Mouse (Mus musculus): ENCODE data around the gene Cdkal1. TPM values are rescaled to one million over a fixed set of nuclear protein-coding genes. Genes with fewer than 3 reads are reported as not detected.

Gene Cdkal1
- polyA plus RNA-seq, 1 experiment: 5.1 TPM

GRCm38 (mm10) chr13:29348331-29348730 is 507.1 kb downstream of the Cdkal1 start:
- Histone ChIP-seq H3K4me3 (ENCODE audit: insufficient read depth, poor library complexity, severe bottlenecking) (no peak overlapping the region), H3K27me3 (ENCODE audit: control insufficient read depth, insufficient read depth, insufficient read length) (no peaks in the 10 kb centered on the region), H3K36me3 (ENCODE audit: control insufficient read depth, insufficient read depth) (no peaks in the 10 kb centered on the region), H3ac (ENCODE audit: control insufficient read depth, insufficient read length, low read depth) (no peak overlapping the region), H3K79me2 (ENCODE audit: control insufficient read depth, insufficient read depth) (no peaks in the 10 kb centered on the region), H3K79me3 (ENCODE audit: low read depth) (no peaks in the 10 kb centered on the region)
- TF ChIP-seq CTCF (IDR thresholded peaks at IDR 0.05; ENCODE audit: control insufficient read depth, insufficient read depth, insufficient read length): no peak
- TF ChIP-seq MYOD1 (IDR thresholded peaks at IDR 0.05; ENCODE audit: control insufficient read depth, insufficient read length, low read depth): no peak
- no peak for TF ChIP-seq MAX (IDR thresholded peaks at IDR 0.05)
- no peak for TF ChIP-seq FOSL1 (IDR thresholded peaks at IDR 0.05; ENCODE audit: insufficient read depth, low read length, poor library complexity, severe bottlenecking)
- TF ChIP-seq MYOG (IDR thresholded peaks at IDR 0.05; ENCODE audit: control insufficient read depth, extremely low read depth, insufficient read length): no peak
- TF ChIP-seq CEBPB (IDR thresholded peaks at IDR 0.05; ENCODE audit: low read depth): no peak
- no peak for TF ChIP-seq USF1 (IDR thresholded peaks at IDR 0.05; ENCODE audit: low read depth)

GRCm38 (mm10) chr13:29332640-29333412 is 522.6 kb downstream of the Cdkal1 start:
- Histone ChIP-seq H3K79me2 (ENCODE audit: control insufficient read depth, insufficient read depth) (no peaks in the 10 kb centered on the region), H3K4me3 (ENCODE audit: insufficient read depth, poor library complexity, severe bottlenecking) (no peak overlapping the region), H3K36me3 (ENCODE audit: control insufficient read depth, insufficient read depth) (no peaks in the 10 kb centered on the region), H3K27me3 (ENCODE audit: control insufficient read depth, insufficient read depth, insufficient read length) (no peaks in the 10 kb centered on the region), H3K79me3 (ENCODE audit: low read depth) (no peaks in the 10 kb centered on the region), H3ac (ENCODE audit: control insufficient read depth, insufficient read length, low read depth) (no peak overlapping the region)
- TF ChIP-seq CEBPB (IDR thresholded peaks at IDR 0.05; ENCODE audit: low read depth) (no peak), USF1 (IDR thresholded peaks at IDR 0.05; ENCODE audit: low read depth) (no peak), CTCF (IDR thresholded peaks at IDR 0.05; ENCODE audit: control insufficient read depth, insufficient read depth, insufficient read length) (no peak), MAX (IDR thresholded peaks at IDR 0.05) (no peak), FOSL1 (IDR thresholded peaks at IDR 0.05; ENCODE audit: insufficient read depth, low read length, poor library complexity, severe bottlenecking) (no peak), MYOD1 (IDR thresholded peaks at IDR 0.05; ENCODE audit: control insufficient read depth, insufficient read length, low read depth) (no peak), MYOG (IDR thresholded peaks at IDR 0.05; ENCODE audit: control insufficient read depth, extremely low read depth, insufficient read length) (no peak)

- TF ChIP-seq MAX (IDR thresholded peaks at IDR 0.05) (no peak), CTCF (IDR thresholded peaks at IDR 0.05; ENCODE audit: control insufficient read depth, insufficient read depth, insufficient read length) (no peak), CEBPB (IDR thresholded peaks at IDR 0.05; ENCODE audit: low read depth) (no peak), MYOD1 (IDR thresholded peaks at IDR 0.05; ENCODE audit: control insufficient read depth, insufficient read length, low read depth) (no peak), USF1 (IDR thresholded peaks at IDR 0.05; ENCODE audit: low read depth) (no peak), MYOG (IDR thresholded peaks at IDR 0.05; ENCODE audit: control insufficient read depth, extremely low read depth, insufficient read length) (no peak), FOSL1 (IDR thresholded peaks at IDR 0.05; ENCODE audit: insufficient read depth, low read length, poor library complexity, severe bottlenecking) (no peak)
- Histone ChIP-seq H3K36me3 (ENCODE audit: control insufficient read depth, insufficient read depth) (no peaks in the 10 kb centered on the region), H3K79me3 (ENCODE audit: low read depth) (no peaks in the 10 kb centered on the region), H3K27me3 (ENCODE audit: control insufficient read depth, insufficient read depth, insufficient read length) (no peaks in the 10 kb centered on the region), H3ac (ENCODE audit: control insufficient read depth, insufficient read length, low read depth) (no peak overlapping the region), H3K4me3 (ENCODE audit: insufficient read depth, poor library complexity, severe bottlenecking) (no peak overlapping the region), H3K79me2 (ENCODE audit: control insufficient read depth, insufficient read depth) (no peaks in the 10 kb centered on the region)
Observed at GRCm38 (mm10) chr13:29325946-29326345, 529.5 kb downstream of the Cdkal1 start.

DNA sequence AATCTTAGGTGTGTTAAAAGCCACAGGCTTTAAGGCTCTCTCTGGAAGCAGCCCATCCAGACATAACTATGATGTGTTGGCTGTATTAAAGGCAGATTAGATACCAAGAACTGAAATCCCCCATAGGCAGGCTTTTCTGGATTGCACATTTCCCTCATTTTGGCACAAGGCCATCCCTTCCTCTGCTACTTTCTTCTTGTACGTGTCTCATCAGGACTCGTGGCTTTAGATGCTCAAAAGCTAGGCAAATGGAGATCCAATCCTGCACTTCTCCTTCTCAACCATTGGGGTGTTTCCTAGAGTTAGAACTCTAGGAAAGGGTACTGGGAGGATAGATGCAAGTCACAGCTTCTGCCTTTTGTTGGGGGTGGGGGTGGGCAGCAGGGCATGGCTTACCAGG is 535.1 kb downstream of the Cdkal1 start:
- Histone ChIP-seq H3K79me3 (ENCODE audit: low read depth) (no peaks in the 10 kb centered on the region), H3K27me3 (ENCODE audit: control insufficient read depth, insufficient read depth, insufficient read length) (no peaks in the 10 kb centered on the region), H3K36me3 (ENCODE audit: control insufficient read depth, insufficient read depth) (no peaks in the 10 kb centered on the region), H3K79me2 (ENCODE audit: control insufficient read depth, insufficient read depth) (no peaks in the 10 kb centered on the region), H3ac (ENCODE audit: control insufficient read depth, insufficient read length, low read depth) (no peak overlapping the region), H3K4me3 (ENCODE audit: insufficient read depth, poor library complexity, severe bottlenecking) (no peak overlapping the region)
- TF ChIP-seq FOSL1 (IDR thresholded peaks at IDR 0.05; ENCODE audit: insufficient read depth, low read length, poor library complexity, severe bottlenecking): no peak
- TF ChIP-seq CTCF (IDR thresholded peaks at IDR 0.05; ENCODE audit: control insufficient read depth, insufficient read depth, insufficient read length): no peak
- no peak for TF ChIP-seq MYOD1 (IDR thresholded peaks at IDR 0.05; ENCODE audit: control insufficient read depth, insufficient read length, low read depth)
- no peak for TF ChIP-seq USF1 (IDR thresholded peaks at IDR 0.05; ENCODE audit: low read depth)
- TF ChIP-seq MYOG (IDR thresholded peaks at IDR 0.05; ENCODE audit: control insufficient read depth, extremely low read depth, insufficient read length): no peak
- no peak for TF ChIP-seq CEBPB (IDR thresholded peaks at IDR 0.05; ENCODE audit: low read depth)
- no peak for TF ChIP-seq MAX (IDR thresholded peaks at IDR 0.05)

DNA sequence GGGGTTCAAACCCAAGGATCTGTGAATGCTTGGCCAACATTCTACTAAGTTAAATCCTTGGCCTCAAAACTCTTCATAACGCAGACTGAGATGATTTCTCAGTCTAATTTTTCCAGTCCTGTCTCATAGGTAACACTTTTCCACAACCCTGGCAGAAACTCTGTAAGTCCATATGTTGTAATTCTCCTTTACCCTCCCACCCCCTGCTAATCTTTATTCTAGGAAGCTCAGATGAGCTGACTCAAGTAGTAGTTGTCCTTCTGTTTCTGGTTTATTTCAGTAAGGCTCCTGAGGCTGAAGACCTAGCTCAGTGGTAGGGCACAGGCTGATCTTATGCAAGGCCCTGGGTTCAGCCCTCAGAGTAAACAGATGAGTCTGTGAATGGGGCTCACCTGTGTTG is 537.8 kb downstream of the Cdkal1 start:
- Histone ChIP-seq H3K79me2 (ENCODE audit: control insufficient read depth, insufficient read depth) (no peaks in the 10 kb centered on the region), H3K4me3 (ENCODE audit: insufficient read depth, poor library complexity, severe bottlenecking) (no peak overlapping the region), H3K36me3 (ENCODE audit: control insufficient read depth, insufficient read depth) (no peaks in the 10 kb centered on the region), H3K27me3 (ENCODE audit: control insufficient read depth, insufficient read depth, insufficient read length) (no peaks in the 10 kb centered on the region), H3ac (ENCODE audit: control insufficient read depth, insufficient read length, low read depth) (no peak overlapping the region), H3K79me3 (ENCODE audit: low read depth) (no peaks in the 10 kb centered on the region)
- no peak for TF ChIP-seq MYOG (IDR thresholded peaks at IDR 0.05; ENCODE audit: control insufficient read depth, extremely low read depth, insufficient read length)
- no peak for TF ChIP-seq CEBPB (IDR thresholded peaks at IDR 0.05; ENCODE audit: low read depth)
- TF ChIP-seq CTCF (IDR thresholded peaks at IDR 0.05; ENCODE audit: control insufficient read depth, insufficient read depth, insufficient read length): no peak
- TF ChIP-seq USF1 (IDR thresholded peaks at IDR 0.05; ENCODE audit: low read depth): no peak
- TF ChIP-seq MAX (IDR thresholded peaks at IDR 0.05): no peak
- no peak for TF ChIP-seq MYOD1 (IDR thresholded peaks at IDR 0.05; ENCODE audit: control insufficient read depth, insufficient read length, low read depth)
- no peak for TF ChIP-seq FOSL1 (IDR thresholded peaks at IDR 0.05; ENCODE audit: insufficient read depth, low read length, poor library complexity, severe bottlenecking)
